Mouse (Mus musculus) neural tube, embryonic 11.5 days (tissue): ENCODE measurements around the gene Fzd7. TPM values are rescaled to one million over a fixed set of nuclear protein-coding genes. Genes with fewer than 3 reads are reported as not detected.

Source experiments
- ATAC-seq: fragments of 200-750 bp; cut with Nextera tagmentation; 2 replicates; pipeline ENCODE4 v1.8.0; 2017; ENCODE audit warnings: moderate number of reproducible peaks, mild to moderate bottlenecking, moderate TSS enrichment, moderate library complexity; ENCODE audit not compliant: insufficient read depth, low FRiP score, low TSS enrichment
- DNase-seq: peaks from one replicate; pipeline ENCODE4 v3.0.0-alpha.2; 2015; ENCODE audit warnings: low spot score
- H3K27ac ChIP-seq: fragments of 300-500 bp; sonication (generic); 2 replicates; pipeline ENCODE4 v1.5.1; 2014; ENCODE audit warnings: low read depth, mild to moderate bottlenecking, low read length
- H3K27me3 ChIP-seq: fragments of 300-500 bp; sonication (generic); 2 replicates; pipeline ENCODE4 v1.6.1; 2014; ENCODE audit warnings: mild to moderate bottlenecking, low read length, mixed read lengths; ENCODE audit not compliant: control insufficient read depth, insufficient read depth
- H3K36me3 ChIP-seq: fragments of 300-500 bp; sonication (generic); 2 replicates; pipeline ENCODE4 v1.6.1; 2014; ENCODE audit warnings: mild to moderate bottlenecking, low read length, moderate library complexity, mixed read lengths; ENCODE audit not compliant: control insufficient read depth, insufficient read depth
- H3K4me1 ChIP-seq: fragments of 300-500 bp; sonication (generic); 2 replicates; pipeline ENCODE4 v1.6.1; 2014; ENCODE audit warnings: low read length, mixed read lengths; ENCODE audit not compliant: control insufficient read depth, insufficient read depth
- H3K4me2 ChIP-seq: fragments of 300-500 bp; sonication (generic); 2 replicates; pipeline ENCODE4 v1.6.1; 2014; ENCODE audit warnings: low read depth, mild to moderate bottlenecking, moderate library complexity
- H3K4me3 ChIP-seq: fragments of 300-500 bp; sonication (generic); 2 replicates; pipeline ENCODE4 v1.5.1; 2014; ENCODE audit warnings: low read depth, low read length
- H3K9ac ChIP-seq: fragments of 300-500 bp; sonication (generic); 2 replicates; pipeline ENCODE4 v1.6.1; 2014; ENCODE audit warnings: mild to moderate bottlenecking, low read length
- H3K9me3 ChIP-seq: fragments of 300-500 bp; sonication (generic); 2 replicates; pipeline ENCODE4 v1.6.1; 2016; ENCODE audit warnings: low read length; ENCODE audit not compliant: control insufficient read depth
- WGBS: fragments of 180-500 bp; shearing (Covaris S2); extraction: QIAGEN DNeasy Blood & Tissue Kit; methylation state at CpG from one replicate; pipeline ENCODE4 v1.1.7; 2014; 5-methylcytosine and 5-hydroxymethylcytosine counted together
- polyA plus RNA-seq: library from polyadenylated mRNA; unstranded; fragments of >200 nt; fragmentation: Nextera tagmentation; extraction: Ambion mirVana; gene quantifications from 2 replicates; pipeline ENCODE4 v1.2.1, GENCODE M21; 2014

Fzd7 gene
- polyA plus RNA-seq, 1 experiment from 2014 or later = 16.9 TPM

DNA sequence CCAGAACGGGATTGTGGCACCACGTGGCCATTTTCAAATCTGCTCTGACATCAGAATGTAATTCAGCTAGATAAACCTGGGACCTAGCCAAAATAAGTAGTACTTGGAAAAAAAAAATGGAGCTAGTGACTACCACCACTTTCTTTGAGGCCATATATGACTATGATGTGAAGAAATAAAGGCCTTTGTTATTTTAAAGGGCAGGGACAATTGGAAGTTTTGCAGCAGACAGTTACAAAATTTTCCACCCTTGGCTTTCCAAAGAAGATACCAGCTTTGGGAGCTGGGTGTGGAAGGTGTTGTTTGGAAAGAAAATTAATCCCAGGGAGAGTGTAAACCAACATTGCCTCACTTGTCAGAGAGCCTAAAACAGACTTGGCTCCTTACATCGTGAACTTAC is 3.3 kb upstream of the Fzd7 start:
- DNase-seq = no peak
- 82% methylated on average over 3 of the region's 3 CpGs for WGBS
- H3K27ac ChIP-seq = no peak overlapping the region
- H3K4me2 ChIP-seq = no peak overlapping the region
- H3K4me1 ChIP-seq = peaks cover 10% of the 10 kb centered on the region
- no peaks in the 10 kb centered on the region for H3K9me3 ChIP-seq
- no peaks in the 10 kb centered on the region for H3K27me3 ChIP-seq
- no peak for ATAC-seq
- H3K9ac ChIP-seq = no peak overlapping the region
- H3K36me3 ChIP-seq = no peaks in the 10 kb centered on the region
- no peak overlapping the region for H3K4me3 ChIP-seq

DNA sequence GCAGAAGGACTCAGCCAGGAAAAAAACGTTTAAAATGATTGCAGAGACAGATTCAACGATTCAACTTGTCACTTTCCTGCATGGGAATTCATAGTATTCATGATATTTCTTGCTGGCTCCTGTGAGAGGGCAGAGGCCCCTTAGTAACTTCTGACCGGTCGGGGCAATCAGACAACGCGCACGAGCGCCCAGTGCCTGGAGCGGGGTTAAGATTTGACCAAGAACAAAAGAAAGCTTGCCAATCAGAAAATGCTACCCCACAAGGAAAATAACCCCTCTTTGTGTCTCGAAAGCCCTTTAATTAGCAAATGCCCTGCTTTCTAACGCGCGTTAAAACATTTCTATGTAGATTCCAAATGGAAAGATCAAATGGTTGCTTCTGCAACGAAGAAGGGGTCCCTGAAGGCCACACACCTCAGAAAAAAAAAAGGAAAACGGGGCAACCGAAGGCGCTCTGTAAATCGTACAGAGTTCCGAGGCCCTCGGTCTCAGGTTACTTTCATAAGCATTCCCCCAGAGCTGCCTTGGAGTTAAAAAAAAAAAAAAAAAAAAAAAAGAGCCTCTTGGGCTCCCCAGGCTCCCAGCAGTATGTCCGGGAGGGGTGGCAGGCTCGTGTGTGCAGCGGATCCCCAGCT is 1.3 kb upstream of the Fzd7 start:
- no peak for ATAC-seq
- under 1% methylated on average over 23 of the region's 23 CpGs for WGBS
- no peaks in the 10 kb centered on the region for H3K9me3 ChIP-seq
- H3K27ac ChIP-seq = peak overlapping the region; percentile 73
- H3K36me3 ChIP-seq = no peaks in the 10 kb centered on the region
- no peaks in the 10 kb centered on the region for H3K27me3 ChIP-seq
- peaks cover 12% of the 10 kb centered on the region for H3K4me1 ChIP-seq
- peak overlapping the region; percentile 80 for H3K4me3 ChIP-seq
- peak overlapping the region; percentile 55 for H3K9ac ChIP-seq
- DNase-seq = no peak
- peak overlapping the region; percentile 93 for H3K4me2 ChIP-seq

DNA sequence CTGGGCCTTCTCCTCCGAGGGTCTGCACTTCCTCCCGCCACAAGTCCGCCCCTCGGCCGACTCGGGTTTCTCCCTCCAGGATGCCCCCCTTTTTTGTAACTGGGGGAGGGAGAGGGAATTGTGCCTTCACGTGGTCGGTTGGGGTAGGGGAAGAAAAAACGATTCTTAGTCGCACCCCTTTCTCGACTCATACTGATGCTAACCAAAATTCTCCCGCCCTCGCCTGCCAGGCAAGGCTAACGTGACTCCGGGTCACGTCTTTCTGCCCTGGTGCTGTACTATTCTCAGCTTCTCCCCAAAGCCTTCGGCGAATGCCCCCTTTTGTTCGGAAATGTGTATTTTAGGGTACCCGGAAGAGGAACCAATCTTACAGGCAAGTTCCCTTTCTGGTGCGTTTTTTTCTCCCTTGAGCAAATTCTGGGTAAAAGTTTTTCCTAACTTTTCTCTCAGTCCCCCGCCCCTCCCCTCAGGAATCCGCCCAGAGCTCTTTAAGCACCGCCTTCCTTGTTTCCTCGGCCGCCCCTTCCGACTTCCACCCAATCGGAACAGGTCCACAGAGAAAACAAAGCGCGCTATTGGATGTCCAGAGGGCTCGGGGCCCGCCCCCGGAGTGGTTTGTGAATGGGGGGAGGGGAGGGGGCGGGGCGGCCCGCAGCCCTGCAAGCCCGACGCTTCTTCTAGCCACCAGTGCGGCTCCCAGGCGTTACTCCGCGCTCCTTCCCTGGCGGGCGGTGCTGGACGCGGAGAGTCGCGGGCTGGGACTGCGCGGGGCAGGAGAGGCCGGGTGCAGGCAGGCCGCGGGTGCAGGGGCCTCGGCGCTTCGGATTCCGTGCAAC is 550 bp upstream of the Fzd7 start:
- Histone ChIP-seq H3K4me3 (peak overlapping the region; percentile 80), H3K36me3 (no peaks in the 10 kb centered on the region), H3K27me3 (no peaks in the 10 kb centered on the region), H3K9ac (peak overlapping the region; percentile 77), H3K27ac (peak overlapping the region; percentile 84), H3K4me1 (peaks cover 14% of the 10 kb centered on the region), H3K4me2 (peak overlapping the region; percentile 93), H3K9me3 (no peaks in the 10 kb centered on the region)
- DNase-seq (peak; percentile 97), ATAC-seq (peak; percentile 91)
- under 1% methylated on average over 56 of the region's 57 CpGs for WGBS

DNA sequence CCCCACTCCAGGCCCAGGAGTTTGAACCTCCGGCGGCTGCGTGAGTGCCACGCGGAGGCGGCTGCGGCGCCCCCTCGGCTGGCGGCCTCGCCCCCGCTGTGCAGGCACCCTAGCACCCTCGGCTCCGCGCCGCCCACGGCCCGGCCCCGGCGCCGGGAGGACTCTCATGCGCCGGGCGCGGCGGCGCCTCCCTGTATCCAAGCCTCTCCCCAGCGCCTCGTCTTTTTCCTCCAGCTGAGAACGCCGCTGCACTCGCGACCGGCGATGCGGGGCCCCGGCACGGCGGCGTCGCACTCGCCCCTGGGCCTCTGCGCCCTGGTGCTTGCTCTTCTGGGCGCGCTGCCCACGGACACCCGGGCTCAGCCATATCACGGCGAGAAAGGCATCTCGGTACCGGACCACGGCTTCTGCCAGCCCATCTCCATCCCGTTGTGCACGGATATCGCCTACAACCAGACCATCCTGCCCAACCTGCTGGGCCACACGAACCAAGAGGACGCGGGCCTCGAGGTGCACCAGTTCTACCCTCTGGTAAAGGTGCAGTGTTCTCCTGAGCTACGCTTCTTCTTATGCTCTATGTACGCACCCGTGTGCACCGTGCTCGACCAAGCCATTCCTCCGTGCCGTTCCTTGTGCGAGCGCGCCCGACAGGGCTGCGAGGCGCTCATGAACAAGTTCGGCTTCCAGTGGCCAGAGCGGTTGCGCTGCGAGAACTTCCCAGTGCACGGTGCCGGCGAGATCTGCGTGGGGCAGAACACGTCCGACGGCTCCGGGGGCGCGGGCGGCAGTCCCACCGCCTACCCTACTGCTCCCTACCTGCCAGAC is 684 bp downstream of the Fzd7 start:
- ATAC-seq = no peak

DNA sequence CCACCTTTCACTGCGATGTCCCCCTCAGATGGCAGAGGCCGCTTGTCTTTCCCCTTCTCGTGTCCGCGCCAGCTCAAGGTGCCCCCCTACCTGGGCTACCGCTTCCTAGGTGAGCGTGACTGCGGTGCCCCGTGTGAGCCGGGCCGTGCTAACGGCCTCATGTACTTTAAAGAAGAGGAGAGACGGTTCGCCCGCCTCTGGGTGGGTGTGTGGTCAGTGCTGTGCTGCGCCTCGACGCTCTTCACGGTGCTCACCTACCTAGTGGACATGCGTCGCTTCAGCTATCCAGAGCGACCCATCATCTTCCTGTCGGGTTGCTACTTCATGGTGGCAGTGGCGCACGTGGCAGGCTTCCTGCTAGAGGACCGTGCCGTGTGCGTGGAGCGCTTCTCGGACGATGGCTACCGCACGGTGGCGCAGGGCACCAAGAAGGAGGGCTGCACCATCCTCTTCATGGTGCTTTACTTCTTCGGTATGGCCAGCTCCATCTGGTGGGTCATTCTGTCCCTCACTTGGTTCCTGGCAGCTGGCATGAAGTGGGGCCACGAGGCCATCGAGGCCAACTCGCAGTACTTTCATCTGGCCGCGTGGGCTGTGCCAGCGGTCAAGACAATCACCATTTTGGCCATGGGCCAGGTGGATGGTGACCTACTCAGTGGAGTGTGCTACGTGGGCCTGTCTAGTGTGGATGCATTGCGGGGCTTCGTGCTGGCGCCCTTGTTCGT is 1.5 kb downstream of the Fzd7 start:
- no peaks in the 10 kb centered on the region for H3K9me3 ChIP-seq
- H3K27ac ChIP-seq = peak overlapping the region; percentile 80
- no peaks in the 10 kb centered on the region for H3K36me3 ChIP-seq
- peak overlapping the region; percentile 93 for H3K4me2 ChIP-seq
- ATAC-seq (peak; percentile 54), DNase-seq (peak; percentile 88)
- no peaks in the 10 kb centered on the region for H3K27me3 ChIP-seq
- peak overlapping the region; percentile 80 for H3K4me3 ChIP-seq
- H3K9ac ChIP-seq = peak overlapping the region; percentile 77
- 3% methylated on average over 46 of the region's 46 CpGs for WGBS
- H3K4me1 ChIP-seq = peaks cover 24% of the 10 kb centered on the region

More for the DNA sequence above, 684 bp downstream of the Fzd7 start:
- WGBS = under 1% methylated on average over 87 of the region's 88 CpGs
- no peaks in the 10 kb centered on the region for H3K27me3 ChIP-seq
- H3K9me3 ChIP-seq = no peaks in the 10 kb centered on the region
- peak overlapping the region; percentile 93 for H3K4me2 ChIP-seq
- H3K27ac ChIP-seq = peak overlapping the region; percentile 84
- H3K9ac ChIP-seq = peak overlapping the region; percentile 77
- H3K36me3 ChIP-seq = no peaks in the 10 kb centered on the region
- peak overlapping the region; percentile 80 for H3K4me3 ChIP-seq
- peak; percentile 56 for DNase-seq
- H3K4me1 ChIP-seq = peaks cover 22% of the 10 kb centered on the region

DNA sequence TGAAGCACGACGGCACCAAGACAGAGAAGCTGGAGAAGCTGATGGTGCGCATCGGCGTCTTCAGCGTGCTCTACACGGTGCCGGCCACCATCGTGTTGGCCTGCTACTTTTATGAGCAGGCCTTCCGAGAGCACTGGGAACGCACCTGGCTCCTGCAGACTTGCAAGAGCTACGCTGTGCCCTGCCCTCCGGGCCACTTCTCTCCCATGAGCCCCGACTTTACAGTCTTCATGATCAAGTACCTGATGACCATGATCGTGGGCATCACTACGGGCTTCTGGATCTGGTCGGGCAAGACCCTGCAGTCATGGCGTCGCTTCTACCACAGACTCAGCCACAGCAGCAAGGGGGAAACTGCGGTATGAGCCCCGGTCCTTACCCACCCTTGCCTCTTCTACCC is 2.1 kb downstream of the Fzd7 start:
- no peaks in the 10 kb centered on the region for H3K36me3 ChIP-seq
- no peak for ATAC-seq
- DNase-seq = no peak
- WGBS = 5% methylated on average over 21 of the region's 21 CpGs
- no peaks in the 10 kb centered on the region for H3K9me3 ChIP-seq
- H3K4me3 ChIP-seq = peak overlapping the region; percentile 80
- H3K27me3 ChIP-seq = no peaks in the 10 kb centered on the region
- peaks cover 24% of the 10 kb centered on the region for H3K4me1 ChIP-seq
- H3K9ac ChIP-seq = peak overlapping the region; percentile 77
- peak overlapping the region; percentile 80 for H3K27ac ChIP-seq
- H3K4me2 ChIP-seq = peak overlapping the region; percentile 93

DNA sequence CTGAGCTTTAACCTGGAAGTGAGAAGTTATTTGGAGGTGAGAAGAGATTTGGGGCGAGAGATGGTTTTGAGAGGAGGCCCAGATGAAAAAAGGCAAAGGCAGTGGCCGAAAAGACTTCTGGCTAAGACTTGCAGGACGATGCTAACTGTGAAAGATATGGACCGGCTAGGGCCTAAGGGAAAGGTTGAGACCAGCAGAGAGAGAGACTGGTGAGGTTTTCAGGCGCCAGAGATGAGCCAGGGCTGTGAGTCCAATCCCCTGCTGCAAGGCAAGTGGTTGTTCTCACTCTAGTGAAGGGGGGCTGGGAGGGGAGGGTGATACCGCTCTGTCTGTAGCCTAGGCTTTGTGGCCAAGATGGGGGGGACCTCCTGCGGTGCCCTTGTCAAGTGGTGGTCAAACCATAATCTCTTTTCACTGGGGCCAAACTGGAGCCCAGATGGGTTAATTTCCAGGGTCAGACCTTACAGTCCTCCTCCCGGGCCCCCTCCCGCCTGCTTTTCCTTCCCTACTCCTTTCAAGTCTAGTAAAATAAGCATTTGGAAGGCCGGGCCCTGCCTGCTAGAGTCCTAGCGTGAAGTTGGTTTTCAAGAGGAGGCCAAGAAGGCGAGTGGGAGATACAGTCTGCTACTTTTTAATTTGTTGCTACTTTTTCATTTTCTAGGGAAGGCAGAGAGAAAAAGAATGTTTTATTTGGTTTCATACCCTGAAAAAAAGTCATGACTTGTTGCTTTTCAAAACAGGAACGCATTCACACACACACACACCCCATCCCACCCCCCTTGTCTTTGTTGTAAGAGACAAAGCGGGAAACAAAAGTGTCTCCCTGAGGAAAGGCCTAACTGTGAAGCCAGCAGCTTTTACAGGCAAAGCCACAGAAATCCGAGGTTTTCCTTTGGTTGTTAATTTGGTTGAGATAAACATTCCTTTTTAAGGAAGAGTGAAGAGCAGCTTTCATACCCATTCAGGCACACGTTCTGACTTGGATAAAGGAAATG is 2.9 kb downstream of the Fzd7 start:
- peak overlapping the region; percentile 93 for H3K4me2 ChIP-seq
- peaks cover 21% of the 10 kb centered on the region for H3K4me1 ChIP-seq
- DNase-seq = peak; percentile 71
- H3K27me3 ChIP-seq = no peaks in the 10 kb centered on the region
- 0 out of 2 replicates have a peak, but pooled peaks have one; percentile 11 for ATAC-seq
- no peaks in the 10 kb centered on the region for H3K36me3 ChIP-seq
- 1% methylated on average over 16 of the region's 16 CpGs for WGBS
- H3K9me3 ChIP-seq = no peaks in the 10 kb centered on the region
- H3K27ac ChIP-seq = peak overlapping the region; percentile 80
- H3K4me3 ChIP-seq = peak overlapping the region; percentile 80
- H3K9ac ChIP-seq = peak overlapping the region; percentile 77
